Mouse (Mus musculus) kidney, embryonic 16.5 days (tissue): ENCODE results near the gene Ptprh. TPM values are rescaled to one million over a fixed set of nuclear protein-coding genes. Genes with fewer than 3 reads are reported as not detected.
"Not testable (repeated sequence)": the region's sequence is repeated elsewhere in the genome, so short reads cannot be mapped to it uniquely, and the experiment has no call there.

ENCODE experiments used
- ATAC-seq: fragments of 200-750 bp; cut with Nextera tagmentation; 2 replicates; pipeline ENCODE4 v1.8.0; 2017; ENCODE audit warnings: moderate TSS enrichment; ENCODE audit not compliant: low FRiP score, low TSS enrichment
- H3K27ac ChIP-seq: fragments of 300-500 bp; sonication (generic); 2 replicates; pipeline ENCODE4 v1.5.1; 2014; ENCODE audit warnings: low read length
- H3K27me3 ChIP-seq: fragments of 300-500 bp; sonication (generic); 2 replicates; pipeline ENCODE4 v1.6.1; 2014; ENCODE audit warnings: low read length, control low read depth, mixed read lengths; ENCODE audit not compliant: insufficient read depth
- H3K36me3 ChIP-seq: fragments of 300-500 bp; sonication (generic); 2 replicates; pipeline ENCODE4 v1.6.1; 2014; ENCODE audit warnings: low read length, control low read depth, mixed read lengths; ENCODE audit not compliant: insufficient read depth
- H3K4me1 ChIP-seq: fragments of 300-500 bp; sonication (generic); 2 replicates; pipeline ENCODE4 v1.6.1; 2014; ENCODE audit warnings: low read length, control low read depth, mixed read lengths; ENCODE audit not compliant: insufficient read depth
- H3K4me2 ChIP-seq: fragments of 300-500 bp; sonication (generic); replicated peaks from 2 replicates; pipeline ENCODE4 v1.6.1; 2014; ENCODE audit warnings: low read depth, low read length
- H3K4me3 ChIP-seq: fragments of 300-500 bp; sonication (generic); 2 replicates; pipeline ENCODE4 v1.5.1; 2014; ENCODE audit warnings: mild to moderate bottlenecking, low read length
- H3K9ac ChIP-seq: fragments of 300-500 bp; sonication (generic); replicated peaks from 2 replicates; pipeline ENCODE4 v1.6.1; 2014; ENCODE audit warnings: low read length
- H3K9me3 ChIP-seq: fragments of 300-500 bp; sonication (generic); 2 replicates; pipeline ENCODE4 v1.6.1; 2016; ENCODE audit warnings: low read length, control low read depth
- WGBS: fragments of 180-500 bp; shearing (Covaris S2); extraction: QIAGEN DNeasy Blood & Tissue Kit; methylation state at CpG from one replicate; pipeline ENCODE4 v1.1.7; 2014; 5-methylcytosine and 5-hydroxymethylcytosine counted together
- polyA plus RNA-seq: library from polyadenylated mRNA; unstranded; fragments of >200 nt; fragmentation: Nextera tagmentation; extraction: Ambion mirVana; gene quantifications from 2 replicates; pipeline ENCODE4 v1.2.1, GENCODE M21; 2015

Ptprh gene
- polyA plus RNA-seq, 1 experiment from 2014 or later: not detected

DNA sequence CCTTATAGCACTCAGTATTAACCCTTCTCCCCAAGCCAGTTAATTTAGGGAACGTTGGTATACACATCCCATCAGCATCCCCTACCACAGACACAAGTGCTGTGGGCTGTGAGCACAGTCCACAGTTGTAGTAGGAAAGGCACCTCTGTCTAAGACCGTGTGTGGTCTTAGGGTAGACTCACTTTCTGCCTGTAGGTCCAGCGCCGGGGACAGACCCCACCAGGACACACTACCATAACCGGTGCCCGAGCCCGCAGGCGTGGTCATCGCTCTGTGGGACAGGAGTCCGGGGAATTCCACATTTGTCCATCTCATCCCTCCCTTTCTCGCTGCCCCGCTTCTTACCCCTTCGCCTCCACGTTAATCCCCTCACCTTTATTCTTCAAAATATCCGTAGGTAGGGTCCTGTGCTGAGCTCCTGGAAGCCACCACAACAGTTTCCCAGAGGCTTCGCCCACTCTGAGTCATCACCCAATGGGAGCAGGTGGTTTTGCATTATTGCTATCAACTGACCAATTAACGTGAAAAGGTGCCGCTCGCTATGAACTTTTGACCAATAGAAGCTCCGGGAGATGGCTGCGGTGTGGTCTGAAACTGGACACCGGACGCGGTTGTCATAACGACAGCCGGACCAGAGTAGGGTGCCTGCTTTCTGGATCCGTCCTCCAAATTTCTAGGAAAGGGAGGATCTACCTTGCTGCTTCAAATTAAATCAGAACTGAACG, 71.7 kb downstream of the Ptprh start, which contains the start of gene Dnaaf3:
Gene Dnaaf3 (minus strand): TSS at position 449 of the 725 bp plus-strand sequence.
- no peaks in the 10 kb centered on the region for H3K36me3 ChIP-seq
- 2% methylated on average over 28 of the region's 28 CpGs for WGBS
- H3K9me3 ChIP-seq: no peaks in the 10 kb centered on the region
- ATAC-seq: peak; percentile 97
- H3K4me2 ChIP-seq: peak within 1 kb of the TSS; percentile 79
- H3K27ac ChIP-seq: no peak within 1 kb of the TSS
- peaks cover 3% of the 10 kb centered on the region; the same call in 1 of the 2 replicates for H3K4me1 ChIP-seq
- peak within 1 kb of the TSS; percentile 55 for H3K9ac ChIP-seq
- no peaks in the 10 kb centered on the region for H3K27me3 ChIP-seq
- peak within 1 kb of the TSS; percentile 42 for H3K4me3 ChIP-seq

DNA sequence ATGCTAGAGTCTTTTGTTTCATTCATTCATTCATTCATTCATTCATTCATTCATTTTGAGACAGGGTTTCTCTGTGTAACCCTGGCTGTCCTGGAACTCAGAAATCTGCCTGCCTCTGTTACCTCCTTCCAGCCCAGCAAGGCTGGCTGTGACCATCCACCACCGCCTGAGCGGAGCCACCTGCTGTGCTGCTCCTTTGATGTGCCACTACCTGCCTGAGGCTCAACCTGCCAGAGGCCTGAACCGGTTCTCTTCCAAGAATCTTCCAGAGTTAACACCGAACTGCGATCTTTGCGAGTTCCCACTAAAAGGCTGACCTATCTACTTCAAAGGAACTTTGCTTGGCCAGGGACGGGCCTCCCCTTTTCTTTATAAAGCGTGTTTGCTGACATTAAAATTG, 73.7 kb downstream of the Ptprh start:
- not testable (repeated sequence) for ATAC-seq, H3K36me3 ChIP-seq, H3K9me3 ChIP-seq, H3K4me3 ChIP-seq, H3K9ac ChIP-seq, H3K27me3 ChIP-seq, H3K4me2 ChIP-seq, H3K27ac ChIP-seq, H3K4me1 ChIP-seq
- 42% methylated on average over 7 of the region's 8 CpGs for WGBS

DNA sequence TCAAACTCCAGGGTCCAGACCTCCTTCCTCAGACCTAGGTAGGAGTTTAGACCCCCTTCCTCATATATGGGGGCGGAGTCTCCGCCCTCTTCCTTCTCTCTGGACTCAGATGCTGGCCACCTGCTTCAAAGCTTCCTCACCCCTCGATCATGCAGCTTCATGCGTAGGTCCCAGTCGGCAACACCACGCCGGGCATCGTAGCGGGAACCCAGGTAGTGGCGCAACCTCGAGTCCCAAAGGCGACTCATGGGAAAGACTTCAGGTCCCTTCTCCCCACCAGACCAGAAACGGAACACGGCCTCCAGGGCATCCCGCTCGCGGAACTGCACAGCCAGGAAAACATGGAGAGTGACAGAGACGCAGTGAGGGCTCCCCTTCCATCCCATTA, 76.5 kb downstream of the Ptprh start:
- no peaks in the 10 kb centered on the region for H3K9me3 ChIP-seq
- H3K4me1 ChIP-seq: peaks cover 9% of the 10 kb centered on the region
- no peak overlapping the region for H3K27ac ChIP-seq
- peak overlapping the region; percentile 45; the same call in 1 of the 2 replicates for H3K4me3 ChIP-seq
- no peak for ATAC-seq
- H3K4me2 ChIP-seq: peak overlapping the region; percentile 62
- no peaks in the 10 kb centered on the region for H3K27me3 ChIP-seq
- peak overlapping the region; percentile 69 for H3K9ac ChIP-seq
- no peaks in the 10 kb centered on the region for H3K36me3 ChIP-seq
- WGBS: 53% methylated on average over 18 of the region's 18 CpGs

DNA sequence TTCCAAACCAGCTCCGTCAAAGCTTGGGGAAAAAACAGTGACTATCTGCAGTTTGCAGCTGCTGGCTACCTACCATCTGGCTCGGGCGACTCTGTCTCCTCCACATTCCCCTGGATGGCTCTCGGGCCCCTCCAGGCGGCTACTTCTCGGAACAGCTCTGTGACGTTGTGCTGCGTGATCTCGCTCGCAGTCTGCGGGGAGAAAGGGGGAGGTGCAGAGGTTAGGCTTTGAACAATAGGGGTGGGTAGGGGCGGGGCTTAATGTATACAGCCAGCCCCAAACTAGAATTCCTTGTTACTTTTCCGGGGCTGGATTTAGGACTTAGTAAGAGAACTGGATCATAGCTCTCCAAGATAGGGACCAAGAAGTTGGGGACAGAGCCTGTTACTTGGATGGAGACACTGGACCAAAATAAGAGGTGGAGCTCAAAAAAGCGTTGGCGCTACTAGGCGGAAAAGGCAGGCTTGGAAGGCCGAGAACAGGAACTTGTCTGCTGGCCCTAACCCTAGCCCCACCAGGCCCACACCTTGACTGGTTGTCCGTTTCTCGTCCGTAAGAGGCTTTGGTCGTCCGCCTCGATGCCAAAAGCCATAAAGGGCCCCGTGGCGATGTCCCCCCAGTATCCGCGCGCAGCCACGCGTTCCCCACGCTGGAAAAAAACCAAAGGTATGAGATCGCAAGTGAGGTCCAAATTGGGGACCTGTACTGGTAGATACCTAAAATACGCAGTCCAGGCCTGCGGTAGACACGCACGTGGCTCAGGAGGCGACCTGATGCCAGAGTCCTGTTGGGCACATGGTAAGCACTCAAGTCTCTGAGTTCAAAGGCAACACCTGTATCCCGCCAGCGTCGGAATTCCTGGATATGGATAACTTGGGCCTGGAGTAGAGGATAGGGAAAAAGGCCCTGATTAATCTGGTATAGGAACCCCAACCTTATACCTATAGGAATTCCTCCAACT, 77.2 kb downstream of the Ptprh start:
- Histone ChIP-seq H3K27ac (peak overlapping the region; percentile 55), H3K9me3 (no peaks in the 10 kb centered on the region), H3K4me1 (peaks cover 7% of the 10 kb centered on the region), H3K27me3 (peaks cover 2% of the 10 kb centered on the region; the same call in 1 of the 2 replicates), H3K4me3 (peak overlapping the region; percentile 45), H3K4me2 (peak overlapping the region; percentile 62), H3K36me3 (no peaks in the 10 kb centered on the region), H3K9ac (peak overlapping the region; percentile 69)
- WGBS: 24% methylated on average over 40 of the region's 40 CpGs
- peak; percentile 92 for ATAC-seq

DNA sequence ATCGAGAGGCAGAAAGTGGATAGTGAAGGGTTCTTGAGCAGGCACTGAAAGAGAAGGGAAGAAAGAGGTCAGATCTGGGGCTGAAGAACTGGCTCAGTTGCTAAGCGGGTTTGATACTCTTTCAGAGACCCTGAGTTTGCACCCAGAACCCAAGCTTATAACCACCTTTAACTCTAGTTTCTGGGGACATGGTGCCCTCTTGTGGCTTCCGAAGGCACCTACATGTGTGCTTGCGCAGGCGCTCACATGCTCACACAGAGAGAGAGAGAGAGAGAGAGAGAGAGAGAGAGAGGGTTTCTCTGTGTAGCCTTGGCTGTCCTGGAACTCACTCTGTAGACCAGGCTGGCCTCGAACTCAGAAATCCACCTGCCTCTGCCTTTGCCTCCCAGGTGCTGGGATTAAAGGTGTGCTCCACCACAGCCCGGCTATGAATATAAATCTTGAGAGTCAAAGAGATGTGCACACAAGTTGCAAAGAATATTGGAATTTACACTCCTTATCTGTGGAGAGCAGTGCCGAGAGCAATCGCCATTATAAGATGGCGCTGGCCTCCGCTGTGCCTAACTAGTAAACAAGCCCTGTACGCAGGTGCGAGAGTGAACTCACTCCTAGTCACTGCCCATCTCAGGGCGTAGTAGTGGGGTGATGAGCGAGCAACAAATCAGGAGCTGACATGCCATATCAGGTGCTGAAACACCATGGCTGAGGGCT, 79.5 kb downstream of the Ptprh start, which contains the start of gene Tnni3:
Gene Tnni3 (minus strand): TSS at position 18 of the 711 bp plus-strand sequence.
- H3K9ac ChIP-seq, ATAC-seq, H3K27me3 ChIP-seq, H3K27ac ChIP-seq, H3K4me2 ChIP-seq, H3K36me3 ChIP-seq, H3K9me3 ChIP-seq, H3K4me3 ChIP-seq: not testable (repeated sequence)
- 65% methylated on average over 15 of the region's 15 CpGs for WGBS
- peaks cover 17% of the 10 kb centered on the region for H3K4me1 ChIP-seq

DNA sequence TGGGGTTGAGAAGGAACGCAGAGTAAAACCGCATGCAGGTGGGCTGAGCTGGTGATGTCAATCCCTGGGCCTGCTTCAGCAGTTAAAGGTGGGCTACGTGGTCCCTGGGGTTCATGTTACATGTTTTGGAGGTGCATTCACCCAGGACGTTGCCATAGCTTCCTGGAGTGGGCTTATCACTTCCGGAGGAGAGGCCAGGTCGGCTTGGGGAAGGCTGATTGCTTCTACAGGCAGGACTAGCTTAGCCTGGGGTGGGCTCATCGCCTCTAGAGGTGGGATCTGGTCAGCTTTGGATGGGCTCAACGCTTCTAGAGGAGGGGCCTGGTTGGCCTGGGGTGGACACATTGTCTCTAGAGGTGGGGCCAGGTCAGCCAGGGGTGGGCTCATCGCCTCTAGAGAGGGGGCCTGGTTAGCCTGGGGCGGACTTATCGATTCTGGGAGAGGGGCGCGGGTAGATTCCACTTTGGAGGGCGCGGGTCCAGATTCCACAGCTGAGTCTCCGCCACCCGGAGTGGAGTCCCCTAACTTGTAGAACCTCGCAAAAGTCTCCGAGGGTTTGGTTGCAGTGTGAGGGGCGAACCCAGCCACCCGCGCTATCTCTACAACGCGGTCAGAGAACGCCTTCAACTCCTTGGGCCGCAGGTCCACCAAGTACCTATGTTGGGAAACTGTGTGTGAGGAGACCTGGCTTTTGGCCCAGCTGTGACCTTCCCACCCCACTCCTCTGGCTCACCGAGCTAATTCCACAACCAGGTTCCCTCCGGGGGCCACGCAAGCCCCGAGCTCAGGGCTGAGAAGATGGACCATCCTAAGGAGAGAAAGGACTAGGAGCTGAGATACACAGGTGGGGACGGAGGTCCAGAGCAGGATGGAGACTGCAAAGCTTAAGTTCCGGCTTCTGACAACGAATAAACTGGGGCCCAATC, 80.4 kb downstream of the Ptprh start:
- WGBS: 86% methylated on average over 33 of the region's 33 CpGs
- Histone ChIP-seq H3K36me3 (no peaks in the 10 kb centered on the region), H3K9ac (no peak overlapping the region), H3K4me2 (no peak overlapping the region), H3K27ac (no peak overlapping the region), H3K4me1 (peaks cover 17% of the 10 kb centered on the region), H3K9me3 (no peaks in the 10 kb centered on the region), H3K27me3 (peaks cover 4% of the 10 kb centered on the region; the same call in 1 of the 2 replicates), H3K4me3 (no peak overlapping the region)
- no peak for ATAC-seq

DNA sequence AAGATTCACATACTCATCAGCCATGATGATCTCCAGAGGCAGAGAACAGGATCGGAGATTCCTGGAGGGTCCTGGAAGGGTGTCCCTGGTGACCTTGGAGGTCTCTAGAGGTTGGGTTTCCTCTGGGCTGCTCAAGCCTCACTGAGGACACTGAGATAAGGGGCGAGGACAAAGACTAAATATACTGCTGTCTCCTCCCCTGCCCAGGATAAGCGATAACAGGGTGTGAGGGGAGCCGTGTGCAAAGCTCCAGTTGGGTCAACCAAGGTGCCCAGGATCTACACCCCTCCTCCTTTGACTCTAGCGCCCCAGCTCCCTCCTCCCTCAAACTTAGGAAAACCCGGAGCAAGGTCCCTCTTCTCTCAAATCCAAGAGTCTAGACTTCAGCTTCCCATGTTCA, 81.5 kb downstream of the Ptprh start:
- H3K27ac ChIP-seq: no peak overlapping the region
- H3K9me3 ChIP-seq: no peaks in the 10 kb centered on the region
- no peak overlapping the region for H3K4me3 ChIP-seq
- no peak overlapping the region for H3K4me2 ChIP-seq
- H3K36me3 ChIP-seq: no peaks in the 10 kb centered on the region
- ATAC-seq: no peak
- 69% methylated on average over 6 of the region's 6 CpGs for WGBS
- H3K27me3 ChIP-seq: peaks cover 4% of the 10 kb centered on the region; the same call in 1 of the 2 replicates
- peaks cover 17% of the 10 kb centered on the region for H3K4me1 ChIP-seq
- H3K9ac ChIP-seq: no peak overlapping the region

DNA sequence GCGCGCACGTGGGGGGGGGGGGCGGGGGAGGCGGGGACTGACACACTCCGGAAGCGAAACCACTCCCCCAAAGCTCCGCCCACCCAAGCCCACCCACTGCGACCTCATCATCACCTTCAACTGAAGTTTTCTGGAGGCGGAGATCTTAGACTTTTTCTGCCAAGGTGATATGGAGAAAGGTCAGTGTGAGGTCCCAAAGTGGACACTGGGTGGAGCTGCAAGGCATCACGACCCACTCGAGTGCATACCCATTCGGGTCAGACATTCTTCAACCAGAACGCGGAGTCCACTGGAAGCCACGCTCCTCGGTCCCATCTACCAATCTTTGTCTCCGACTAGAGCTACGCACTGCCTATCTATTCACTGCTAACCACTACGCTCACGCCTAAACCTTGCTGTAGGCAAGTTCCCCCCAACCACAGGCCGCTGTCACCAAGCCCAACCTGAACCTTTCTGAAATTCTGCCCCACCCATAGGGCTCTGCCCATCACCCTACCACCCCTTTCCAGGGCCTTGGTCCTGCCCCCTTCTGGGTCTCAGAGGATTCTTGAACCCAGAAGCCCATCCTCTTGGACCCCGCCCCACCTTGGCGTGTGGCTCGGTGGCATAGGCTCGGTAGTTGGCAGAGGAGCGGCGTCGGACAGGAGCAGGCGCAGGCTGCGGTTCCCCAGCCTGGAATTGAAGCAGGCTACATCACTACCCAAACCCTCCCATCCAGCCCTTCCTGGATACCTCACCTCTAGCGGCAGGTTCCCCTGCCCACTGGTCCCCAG, 82.4 kb downstream of the Ptprh start:
- ATAC-seq: no peak
- H3K27ac ChIP-seq: no peak overlapping the region
- no peaks in the 10 kb centered on the region for H3K9me3 ChIP-seq
- H3K4me2 ChIP-seq: peak overlapping the region; percentile 63
- WGBS: 26% methylated on average over 32 of the region's 32 CpGs
- no peaks in the 10 kb centered on the region for H3K36me3 ChIP-seq
- H3K9ac ChIP-seq: peak overlapping the region; percentile 49; the same call in 1 of the 2 replicates
- peaks cover 14% of the 10 kb centered on the region for H3K4me1 ChIP-seq
- peak overlapping the region; percentile 35 for H3K4me3 ChIP-seq
- peaks cover 4% of the 10 kb centered on the region; the same call in 1 of the 2 replicates for H3K27me3 ChIP-seq
